Mouse (Mus musculus) liver, embryonic 15.5 days (tissue): ENCODE data around the gene Myo16. TPM values are rescaled to one million over a fixed set of nuclear protein-coding genes. Genes with fewer than 3 reads are reported as not detected.

Experiments
- ATAC-seq: fragments of 200-750 bp; cut with Nextera tagmentation; 2 replicates; pipeline ENCODE4 v1.8.0; 2017; ENCODE audit warnings: moderate number of reproducible peaks, mild to moderate bottlenecking, moderate library complexity; ENCODE audit not compliant: insufficient read depth
- H3K27ac ChIP-seq: fragments of 300-500 bp; sonication (generic); replicated peaks from 2 replicates; pipeline ENCODE4 v1.5.1; 2015; ENCODE audit warnings: mild to moderate bottlenecking, inconsistent platforms
- H3K27me3 ChIP-seq: fragments of 300-500 bp; sonication (generic); 2 replicates; pipeline ENCODE4 v1.6.1; 2015; ENCODE audit warnings: mild to moderate bottlenecking, inconsistent platforms
- H3K36me3 ChIP-seq: fragments of 300-500 bp; sonication (generic); replicated peaks from 2 replicates; pipeline ENCODE4 v1.6.1; 2015; ENCODE audit warnings: moderate library complexity, mild to moderate bottlenecking, inconsistent platforms
- H3K4me1 ChIP-seq: fragments of 300-500 bp; sonication (generic); replicated peaks from 2 replicates; pipeline ENCODE4 v1.6.1; 2015; ENCODE audit warnings: inconsistent platforms
- H3K4me2 ChIP-seq: fragments of 300-500 bp; sonication (generic); 2 replicates; pipeline ENCODE4 v1.6.1; 2015; ENCODE audit warnings: moderate library complexity, mild to moderate bottlenecking, inconsistent platforms
- H3K4me3 ChIP-seq: fragments of 300-500 bp; sonication (generic); replicated peaks from 2 replicates; pipeline ENCODE4 v1.5.1; 2015; ENCODE audit warnings: mild to moderate bottlenecking, inconsistent platforms
- H3K9ac ChIP-seq: fragments of 300-500 bp; sonication (generic); 2 replicates; pipeline ENCODE4 v1.6.1; 2015; ENCODE audit warnings: moderate library complexity, mild to moderate bottlenecking, inconsistent platforms
- H3K9me3 ChIP-seq: fragments of 300-500 bp; sonication (generic); replicated peaks from 2 replicates; pipeline ENCODE4 v1.6.1; 2016; ENCODE audit warnings: inconsistent platforms
- WGBS: fragments of 180-500 bp; shearing (Covaris S2); methylation state at CpG from one replicate; pipeline ENCODE4 v1.1.7; 2015; ENCODE audit warnings: mixed read lengths; ENCODE audit not compliant: insufficient replicate concordance; 5-methylcytosine and 5-hydroxymethylcytosine counted together
- polyA plus RNA-seq: library from polyadenylated mRNA; unstranded; fragments of >200 nt; fragmentation: Nextera tagmentation; extraction: Ambion mirVana; gene quantifications from 2 replicates; pipeline ENCODE4 v1.2.1, GENCODE M21; 2015

Myo16 gene
- polyA plus RNA-seq, 1 experiment from 2014 or later, result 0.03 TPM

GRCm38 (mm10) chr8:10177131-10177530 lies 23.4 kb downstream of the Myo16 start:
- 44% methylated on average over 4 of the region's 4 CpGs for WGBS
- Histone ChIP-seq H3K9ac (no peak overlapping the region), H3K4me1 (no peaks in the 10 kb centered on the region), H3K4me2 (no peak overlapping the region), H3K9me3 (no peaks in the 10 kb centered on the region), H3K27me3 (no peaks in the 10 kb centered on the region), H3K36me3 (no peaks in the 10 kb centered on the region), H3K27ac (no peak overlapping the region), H3K4me3 (no peak overlapping the region)
- ATAC-seq, result no peak

- no peak for ATAC-seq
- no peaks in the 10 kb centered on the region for H3K4me1 ChIP-seq
Measured at GRCm38 (mm10) chr8:10178986-10179385, 25.3 kb downstream of the Myo16 start.

GRCm38 (mm10) chr8:10190607-10191006 lies 36.9 kb downstream of the Myo16 start:
- Histone ChIP-seq H3K4me3 (no peak overlapping the region), H3K9ac (no peak overlapping the region), H3K27ac (no peak overlapping the region), H3K4me1 (no peaks in the 10 kb centered on the region), H3K4me2 (no peak overlapping the region), H3K9me3 (0 out of 2 replicates have a peak, but pooled peaks cover under 1% of the 10 kb centered on the region), H3K27me3 (no peaks in the 10 kb centered on the region), H3K36me3 (no peaks in the 10 kb centered on the region)
- 73% methylated on average over 6 of the region's 6 CpGs for WGBS
- no peak for ATAC-seq

More at GRCm38 (mm10) chr8:10178986-10179385, 25.3 kb downstream of the Myo16 start:
- Histone ChIP-seq H3K9me3 (no peaks in the 10 kb centered on the region), H3K4me2 (no peak overlapping the region), H3K36me3 (no peaks in the 10 kb centered on the region), H3K9ac (no peak overlapping the region), H3K27me3 (no peaks in the 10 kb centered on the region), H3K27ac (no peak overlapping the region), H3K4me3 (no peak overlapping the region)

GRCm38 (mm10) chr8:10198164-10198563 lies 44.5 kb downstream of the Myo16 start:
- Histone ChIP-seq H3K4me2 (no peak overlapping the region), H3K27ac (no peak overlapping the region), H3K4me3 (no peak overlapping the region), H3K36me3 (no peaks in the 10 kb centered on the region), H3K9ac (no peak overlapping the region), H3K27me3 (no peaks in the 10 kb centered on the region), H3K4me1 (no peaks in the 10 kb centered on the region), H3K9me3 (no peaks in the 10 kb centered on the region)
- no peak for ATAC-seq
- WGBS, result 67% methylated on average over 7 of the region's 7 CpGs

- Histone ChIP-seq H3K9me3 (no peaks in the 10 kb centered on the region), H3K9ac (no peak overlapping the region), H3K4me3 (no peak overlapping the region), H3K4me1 (no peaks in the 10 kb centered on the region), H3K36me3 (no peaks in the 10 kb centered on the region), H3K27me3 (no peaks in the 10 kb centered on the region), H3K4me2 (no peak overlapping the region), H3K27ac (no peak overlapping the region)
- 63% methylated on average over 5 of the region's 5 CpGs for WGBS
- no peak for ATAC-seq
Measured at GRCm38 (mm10) chr8:10199301-10199700, 45.6 kb downstream of the Myo16 start.

GRCm38 (mm10) chr8:10200042-10200441 lies 46.3 kb downstream of the Myo16 start:
- Histone ChIP-seq H3K4me2 (no peak overlapping the region), H3K36me3 (no peaks in the 10 kb centered on the region), H3K9ac (no peak overlapping the region), H3K9me3 (no peaks in the 10 kb centered on the region), H3K27ac (no peak overlapping the region), H3K27me3 (no peaks in the 10 kb centered on the region), H3K4me3 (no peak overlapping the region), H3K4me1 (no peaks in the 10 kb centered on the region)
- ATAC-seq, result no peak
- 55% methylated on average over 8 of the region's 8 CpGs for WGBS

GRCm38 (mm10) chr8:10215023-10215422 lies 61.3 kb downstream of the Myo16 start:
- no peak for ATAC-seq
- Histone ChIP-seq H3K4me2 (no peak overlapping the region), H3K27ac (no peak overlapping the region), H3K9me3 (no peaks in the 10 kb centered on the region), H3K4me1 (no peaks in the 10 kb centered on the region), H3K4me3 (no peak overlapping the region), H3K36me3 (no peaks in the 10 kb centered on the region), H3K9ac (no peak overlapping the region), H3K27me3 (no peaks in the 10 kb centered on the region)
- WGBS, result 55% methylated on average over 3 of the region's 3 CpGs

GRCm38 (mm10) chr8:10219761-10220276 lies 66.1 kb downstream of the Myo16 start:
- H3K4me1 ChIP-seq, result no peaks in the 10 kb centered on the region
- whole genome bisulfite sequencing, result 43% methylated on average over 5 of the region's 5 CpGs
- no peak for ATAC-seq
- no peak overlapping the region for H3K27ac ChIP-seq
- no peaks in the 10 kb centered on the region for H3K36me3 ChIP-seq
- no peak overlapping the region for H3K4me2 ChIP-seq
- no peaks in the 10 kb centered on the region for H3K27me3 ChIP-seq
- no peaks in the 10 kb centered on the region for H3K9me3 ChIP-seq
- H3K4me3 ChIP-seq, result no peak overlapping the region
- no peak overlapping the region for H3K9ac ChIP-seq

- Histone ChIP-seq H3K4me1 (no peaks in the 10 kb centered on the region), H3K27me3 (no peaks in the 10 kb centered on the region), H3K4me3 (no peak overlapping the region), H3K9me3 (no peaks in the 10 kb centered on the region), H3K4me2 (no peak overlapping the region), H3K27ac (no peak overlapping the region), H3K36me3 (no peaks in the 10 kb centered on the region), H3K9ac (no peak overlapping the region)
- no peak for ATAC-seq
- WGBS, result 38% methylated on average over 2 of the region's 2 CpGs
Measured at GRCm38 (mm10) chr8:10222770-10223169, 69.1 kb downstream of the Myo16 start.

GRCm38 (mm10) chr8:10223528-10224194 lies 70.0 kb downstream of the Myo16 start:
- Histone ChIP-seq H3K36me3 (no peaks in the 10 kb centered on the region), H3K4me2 (no peak overlapping the region), H3K27ac (no peak overlapping the region), H3K27me3 (no peaks in the 10 kb centered on the region), H3K9me3 (no peaks in the 10 kb centered on the region), H3K4me3 (no peak overlapping the region), H3K4me1 (no peaks in the 10 kb centered on the region), H3K9ac (no peak overlapping the region)
- no peak for ATAC-seq
- WGBS, result 33% methylated on average over 6 of the region's 6 CpGs

GRCm38 (mm10) chr8:10224305-10224971 lies 70.7 kb downstream of the Myo16 start:
- Histone ChIP-seq H3K9ac (no peak overlapping the region), H3K36me3 (no peaks in the 10 kb centered on the region), H3K27me3 (no peaks in the 10 kb centered on the region), H3K27ac (no peak overlapping the region), H3K4me3 (no peak overlapping the region), H3K4me1 (no peaks in the 10 kb centered on the region), H3K9me3 (no peaks in the 10 kb centered on the region), H3K4me2 (no peak overlapping the region)
- ATAC-seq, result no peak
- WGBS, result 58% methylated on average over 10 of the region's 10 CpGs
